Mouse (Mus musculus): Measurements from ENCODE around the gene 1700123L14Rik. TPM values are rescaled to one million over a fixed set of nuclear protein-coding genes. Genes with fewer than 3 reads are reported as not detected.
"Not testable (repeated sequence)": the region's sequence is repeated elsewhere in the genome, so short reads cannot be mapped to it uniquely, and the experiment has no call there.

1700123L14Rik gene
- total RNA-seq (2012; rRNA removed): not detected in 2 replicates
- not detected in 2 replicates for total RNA-seq (2014; rRNA removed)
- polyA plus RNA-seq (2012; ENCODE audit: insufficient read length, low read depth): not detected in 2 replicates

- Histone ChIP-seq H3K36me3 (replicated peaks in 1 of 2; ENCODE audit: control insufficient read depth in 1 of 2, insufficient read depth in 1 of 2, low read length in 1 of 2) (no peaks in the 10 kb centered on the region), H3K4me3 (replicated peaks in 1 of 3; ENCODE audit: low read depth in 2 of 3, low read length in 2 of 3, poor library complexity in 1 of 3) (no peak within 1 kb of the TSS), H3K4me1 (ENCODE audit: control insufficient read depth in 1 of 2, insufficient read depth in 2 of 2) (no peaks in the 10 kb centered on the region), H3K27me3 (replicated peaks) (no peaks in the 10 kb centered on the region), H3K4me2 (ENCODE audit: insufficient read depth, low read depth, poor library complexity, severe bottlenecking) (no peak within 1 kb of the TSS), H3K9me3 (replicated peaks; ENCODE audit: low read length) (peaks cover 20% of the 10 kb centered on the region), H3K9ac (ENCODE audit: insufficient read depth, low read depth) (no peak within 1 kb of the TSS), H3K79me2 (replicated peaks; ENCODE audit: control insufficient read depth, extremely low read depth, insufficient read depth, poor library complexity, severe bottlenecking) (no peaks in the 10 kb centered on the region), H3K27ac (ENCODE audit: insufficient read depth, low read depth) (no peak within 1 kb of the TSS)
- no peak for DNase-seq (ENCODE audit: extremely low read depth)
- dilution Hi-C loops (cut with MboI; ENCODE audit: extremely low pct_ligation_motif_present, extremely low pct_unique_long_range_greater_than_20kb, low sequenced_read_pairs): no loop called here
- in situ Hi-C loops (cut with MboI; ENCODE audit: low pct_ligation_motif_present, low pct_unique_long_range_greater_than_20kb, low sequenced_read_pairs): no loop called here
- TF ChIP-seq CHD2 (IDR thresholded peaks at IDR 0.05; ENCODE audit: low read length) (no peak), TCF12 (IDR thresholded peaks at IDR 0.05; ENCODE audit: low read depth, low read length) (no peak), ZC3H11A (IDR thresholded peaks at IDR 0.05; ENCODE audit: low read depth, low read length) (no peak), JUN (IDR thresholded peaks at IDR 0.05; ENCODE audit: insufficient read depth, low read depth, low read length) (no peak), NRF1 (IDR thresholded peaks at IDR 0.05; ENCODE audit: low read depth, low read length) (no peak), POLR2A (IDR thresholded peaks at IDR 0.05; ENCODE audit: low read depth, low read length) (no peak), ELF1 (IDR thresholded peaks at IDR 0.05; ENCODE audit: low read depth, low read length) (no peak), NELFE (IDR thresholded peaks at IDR 0.05; ENCODE audit: low read depth, low read length) (no peak), ETS1 (conservative IDR thresholded peaks at IDR 0.05; ENCODE audit: low read depth, low read length) (no peak), E2F4 (IDR thresholded peaks at IDR 0.05; ENCODE audit: insufficient replicate concordance, low read depth, low read length) (no peak), GABPA (IDR thresholded peaks at IDR 0.05; ENCODE audit: insufficient replicate concordance, low read depth, low read length) (no peak), JUND (conservative IDR thresholded peaks at IDR 0.05; ENCODE audit: low read depth, low read length) (no peak), EP300 (IDR thresholded peaks at IDR 0.05; ENCODE audit: low read length) (no peak), PAX5 (IDR thresholded peaks at IDR 0.05; ENCODE audit: low read length) (no peak), ZNF384 (IDR thresholded peaks at IDR 0.05; ENCODE audit: low read depth, low read length) (no peak), ZMIZ1 (IDR thresholded peaks at IDR 0.05; ENCODE audit: low read depth, low read length) (no peak), MYC (IDR thresholded peaks at IDR 0.05; ENCODE audit: low read depth, low read length) (no peak), USF1 (IDR thresholded peaks at IDR 0.05; ENCODE audit: low read depth, low read length) (no peak), UBTF (IDR thresholded peaks at IDR 0.05; ENCODE audit: low read depth, low read length) (no peak)
These were observed at the start of gene 1700123L14Rik for GRCm38 (mm10) chr6:96165818-96166379. Gene 1700123L14Rik, minus strand, starts transcription at chr6:96166243.

GRCm38 (mm10) chr6:96205395-96205794 lies 39.4 kb upstream of the 1700123L14Rik start:
- Histone ChIP-seq H3K4me3 (replicated peaks in 1 of 3; ENCODE audit: low read depth in 2 of 3, low read length in 2 of 3, poor library complexity in 1 of 3) (no peak overlapping the region), H3K79me2 (replicated peaks; ENCODE audit: control insufficient read depth, extremely low read depth, insufficient read depth, poor library complexity, severe bottlenecking) (no peaks in the 10 kb centered on the region), H3K9me3 (replicated peaks; ENCODE audit: low read length) (peaks cover 8% of the 10 kb centered on the region), H3K27ac (ENCODE audit: insufficient read depth, low read depth) (no peak overlapping the region), H3K9ac (ENCODE audit: insufficient read depth, low read depth) (no peak overlapping the region), H3K4me1 (ENCODE audit: control insufficient read depth in 1 of 2, insufficient read depth in 2 of 2) (no peaks in the 10 kb centered on the region), H3K4me2 (ENCODE audit: insufficient read depth, low read depth, poor library complexity, severe bottlenecking) (no peak overlapping the region), H3K36me3 (replicated peaks in 1 of 2; ENCODE audit: control insufficient read depth in 1 of 2, insufficient read depth in 1 of 2, low read length in 1 of 2) (no peaks in the 10 kb centered on the region), H3K27me3 (replicated peaks) (no peaks in the 10 kb centered on the region)
- dilution Hi-C loops (cut with MboI; ENCODE audit: extremely low pct_ligation_motif_present, extremely low pct_unique_long_range_greater_than_20kb, low sequenced_read_pairs) (no loop called here), in situ Hi-C loops (cut with MboI; ENCODE audit: low pct_ligation_motif_present, low pct_unique_long_range_greater_than_20kb, low sequenced_read_pairs) (no loop called here)
- no peak for TF ChIP-seq PAX5 (IDR thresholded peaks at IDR 0.05; ENCODE audit: low read length)
- TF ChIP-seq POLR2AphosphoS2 (IDR thresholded peaks at IDR 0.05; ENCODE audit: low read depth, low read length): no peak
- no peak for TF ChIP-seq POLR2A (IDR thresholded peaks at IDR 0.05; ENCODE audit: low read depth, low read length)
- TF ChIP-seq CHD2 (IDR thresholded peaks at IDR 0.05; ENCODE audit: low read length): no peak
- TF ChIP-seq GABPA (IDR thresholded peaks at IDR 0.05; ENCODE audit: insufficient replicate concordance, low read depth, low read length): no peak
- TF ChIP-seq E2F4 (IDR thresholded peaks at IDR 0.05; ENCODE audit: insufficient replicate concordance, low read depth, low read length): no peak
- TF ChIP-seq HCFC1 (IDR thresholded peaks at IDR 0.05; ENCODE audit: low read depth, low read length): no peak
- TF ChIP-seq EP300 (IDR thresholded peaks at IDR 0.05; ENCODE audit: low read length): no peak
- no peak for DNase-seq (ENCODE audit: extremely low read depth)

- dilution Hi-C loops (cut with MboI; ENCODE audit: extremely low pct_ligation_motif_present, extremely low pct_unique_long_range_greater_than_20kb, low sequenced_read_pairs); in situ Hi-C loops (cut with MboI; ENCODE audit: low pct_ligation_motif_present, low pct_unique_long_range_greater_than_20kb, low sequenced_read_pairs); H3K27ac ChIP-seq (ENCODE audit: insufficient read depth, low read depth); H3K4me2 ChIP-seq (ENCODE audit: insufficient read depth, low read depth, poor library complexity, severe bottlenecking); H3K4me1 ChIP-seq (ENCODE audit: control insufficient read depth in 1 of 2, insufficient read depth in 2 of 2); DNase-seq (ENCODE audit: extremely low read depth); H3K4me3 ChIP-seq (replicated peaks in 1 of 3; ENCODE audit: low read depth in 2 of 3, low read length in 2 of 3, poor library complexity in 1 of 3); H3K9me3 ChIP-seq (replicated peaks; ENCODE audit: low read length); H3K27me3 ChIP-seq (replicated peaks); H3K9ac ChIP-seq (ENCODE audit: insufficient read depth, low read depth); H3K36me3 ChIP-seq (replicated peaks in 1 of 2; ENCODE audit: control insufficient read depth in 1 of 2, insufficient read depth in 1 of 2, low read length in 1 of 2); H3K79me2 ChIP-seq (replicated peaks; ENCODE audit: control insufficient read depth, extremely low read depth, insufficient read depth, poor library complexity, severe bottlenecking): not testable (repeated sequence)
These were observed 32.9 kb upstream of the 1700123L14Rik start for GRCm38 (mm10) chr6:96198991-96199390.

Data from CH12.LX (cell line).